Mouse (Mus musculus) gastrocnemius, postnatal 36 days (tissue): ENCODE data around the gene Arhgef28. TPM values are rescaled to one million over a fixed set of nuclear protein-coding genes. Genes with fewer than 3 reads are reported as not detected.
A peak's percentile ranks its signal among the peaks of the same experiment; 100 is the strongest.

Source experiments
- DNase-seq, 2 experiments: peaks; one replicate each; pipeline ENCODE4 v3.0.0; 2022
- intact Hi-C: fragments of 180-260 bp; cut with DNase I; formaldehyde crosslinking; loops from one replicate; pipeline ENCODE4 v1.15.1; 2025
- total RNA-seq, 2 experiments: library from RNA; stranded (reverse); gene quantifications; 2 replicates each; pipeline ENCODE4 v1.2.3; 2021

Gene Arhgef28
- total RNA-seq, 2 experiments from 2014 or later = 2.8 to 3.7 TPM

DNA sequence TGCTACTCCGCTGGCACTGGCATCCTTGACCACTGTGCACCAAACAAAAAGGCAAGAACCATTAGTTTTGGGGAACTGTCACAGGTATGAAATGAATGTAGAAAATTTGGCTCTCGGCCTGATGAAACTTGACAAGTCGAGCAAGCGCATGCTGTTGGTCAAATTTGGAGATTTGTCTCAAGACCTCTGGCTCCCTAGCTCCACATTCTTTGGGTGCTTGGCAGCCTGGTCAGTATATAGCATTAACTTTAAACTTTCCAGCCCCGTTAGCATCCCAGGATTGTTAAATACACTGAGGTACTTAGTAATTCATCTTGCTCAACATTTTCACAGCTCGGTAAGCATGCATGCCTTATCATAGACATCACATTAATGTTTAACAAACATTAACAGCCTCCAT lies 330.2 kb downstream of the Arhgef28 start:
- no peak for DNase-seq
- intact Hi-C loops = no loop called here

- intact Hi-C loops = no loop called here
- DNase-seq = no peak
Observed at GRCm38 (mm10) chr13:97869428-97869827, 336.8 kb downstream of the Arhgef28 start.

- no peak for DNase-seq
- intact Hi-C loops = no loop called here
Observed at GRCm38 (mm10) chr13:97867322-97867962, 338.8 kb downstream of the Arhgef28 start.

- intact Hi-C loops = no loop called here
- peak in 1 of 2 experiments; percentile 64 for DNase-seq
Observed at GRCm38 (mm10) chr13:97859071-97859470, 347.2 kb downstream of the Arhgef28 start.

DNA sequence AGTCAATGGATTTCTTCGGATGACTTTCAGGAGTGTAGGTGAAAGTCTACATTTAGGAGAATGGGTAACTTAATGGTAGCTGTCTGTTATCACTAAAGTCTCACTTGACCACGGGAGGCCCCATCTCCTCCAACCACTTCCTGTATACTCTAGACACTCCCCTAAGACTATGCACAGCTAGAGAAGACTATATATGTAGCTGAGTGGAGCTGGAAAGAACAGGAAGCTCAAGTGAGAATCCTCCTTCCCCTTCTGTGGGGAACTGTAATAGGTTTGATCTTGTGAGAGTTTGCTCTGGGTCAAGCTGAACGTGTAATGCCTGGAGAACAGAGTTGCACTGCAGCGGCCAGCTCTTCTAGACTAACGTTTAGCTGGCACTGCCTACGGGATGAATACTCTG lies 348.4 kb downstream of the Arhgef28 start:
- no peak for DNase-seq
- intact Hi-C loops = no loop called here

DNA sequence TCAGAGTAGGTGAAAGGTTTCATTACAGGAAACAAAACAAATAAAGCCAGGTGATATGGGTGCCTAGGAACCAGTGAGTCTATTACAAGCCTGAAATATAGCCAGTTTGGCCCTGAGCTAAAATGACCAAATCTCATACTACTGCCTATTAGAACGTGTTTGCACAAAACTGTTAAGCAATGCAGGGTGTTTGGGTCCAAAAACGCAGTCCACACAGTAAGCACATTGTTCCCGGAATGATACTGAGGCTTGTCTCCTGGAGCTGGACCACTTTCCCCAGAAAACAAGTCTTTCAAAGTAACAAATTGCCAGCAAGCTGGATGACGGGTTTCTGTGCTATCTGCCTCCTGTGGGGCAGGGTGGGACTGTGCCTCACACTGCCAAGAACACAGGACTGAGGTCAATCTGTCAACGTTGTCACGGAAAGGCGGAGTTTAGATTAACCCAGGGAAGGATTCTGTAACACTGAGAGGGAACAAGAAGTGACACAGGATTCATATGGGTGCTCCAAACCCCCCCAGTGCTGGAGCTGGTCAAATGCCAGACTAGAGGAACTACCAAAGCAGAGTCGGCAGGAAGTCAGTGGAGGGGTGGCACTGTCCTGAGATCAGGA lies 352.8 kb downstream of the Arhgef28 start:
- peak in 1 of 2 experiments; percentile 49 for DNase-seq
- intact Hi-C loops = no loop called here

Other genes starting within 250 kb of the Arhgef28 start
- gene Utp15, start 56.6 kb upstream of the Arhgef28 start, total RNA-seq = 1 to 10 TPM; 2.6 to 4.0 TPM
- gene Ankra2, start 56.6 kb upstream of the Arhgef28 start, total RNA-seq = 10 to 100 TPM; 11.5 to 14.2 TPM
- gene Gm21976, start 73.4 kb upstream of the Arhgef28 start, total RNA-seq = not detected
- gene Btf3, start 110.6 kb upstream of the Arhgef28 start, total RNA-seq = 100 to 1,000 TPM; 186 to 222 TPM
- gene Foxd1, start 147.8 kb upstream of the Arhgef28 start, total RNA-seq = under 1 TPM in 1 of 2 experiments, not detected in 1; 0.17 TPM